Mouse (Mus musculus) cerebellum, adult 2 months (tissue): ENCODE measurements at regions not wholly inside any gene's neighbourhood (a gene's known extent, or its start where the extent isn't known, plus 50 kb on each side); places are given as distances from the start of the nearest gene placed in this dataset.

ENCODE experiments used
- CTCF ChIP-seq: fragments of 200-500 bp; IDR thresholded peaks from 2 replicates; pipeline ENCODE4 v1.5.1; 2011; ENCODE audit warnings: low read depth, mild to moderate bottlenecking, control low read depth, low read length, moderate library complexity, borderline replicate concordance; ENCODE audit not compliant: insufficient read depth
- POLR2A ChIP-seq: fragments of 200-500 bp; IDR thresholded peaks from 2 replicates; pipeline ENCODE4 v1.6.1; 2011; ENCODE audit warnings: low read length, control low read depth, borderline replicate concordance; ENCODE audit not compliant: insufficient read depth

GRCm38 (mm10) chr15:29069066-29069465, 865.5 kb downstream of the Dnah5 start:
- no peak for TF ChIP-seq CTCF
- no peak for TF ChIP-seq POLR2A
